Mouse (Mus musculus): ENCODE measurements around the gene Ubr2. TPM values are rescaled to one million over a fixed set of nuclear protein-coding genes. Genes with fewer than 3 reads are reported as not detected.

Ubr2 gene
- polyA plus RNA-seq, 1 experiment from 2014 or later: 7.0 TPM

GRCm38 (mm10) chr17:46890116-46890815, 120.1 kb downstream of the Ubr2 start, which contains the start of gene Tbcc:
Gene Tbcc (plus strand): TSS chr17:46890684.
- H3K27me3 ChIP-seq: no peaks in the 10 kb centered on the region
- H3K9me3 ChIP-seq (replicated peaks): no peaks in the 10 kb centered on the region
- H3K36me3 ChIP-seq: peaks cover 11% of the 10 kb centered on the region
- H3K4me1 ChIP-seq (replicated peaks): peaks cover 75% of the 10 kb centered on the region
- ATAC-seq (ENCODE audit: low read depth) (peak; percentile 89), DNase-seq (peak; percentile 94)
- peak within 1 kb of the TSS; percentile 100 for H3K4me2 ChIP-seq
- H3K27ac ChIP-seq: peak within 1 kb of the TSS; percentile 93
- WGBS (ENCODE audit: insufficient replicate concordance): under 1% methylated on average over 40 of the region's 40 CpGs
- H3K9ac ChIP-seq: peak within 1 kb of the TSS; percentile 94
- H3K4me3 ChIP-seq (replicated peaks): peak within 1 kb of the TSS; percentile 91

- no peaks in the 10 kb centered on the region for H3K9me3 ChIP-seq (replicated peaks)
- no peaks in the 10 kb centered on the region for H3K27me3 ChIP-seq
- peaks cover 11% of the 10 kb centered on the region for H3K36me3 ChIP-seq
- peak overlapping the region; percentile 93 for H3K27ac ChIP-seq
- H3K4me1 ChIP-seq (replicated peaks): peaks cover 82% of the 10 kb centered on the region
- ATAC-seq (ENCODE audit: low read depth) (peak; percentile 14), DNase-seq (peak; percentile 50)
- peak overlapping the region; percentile 82 for H3K9ac ChIP-seq
- H3K4me3 ChIP-seq (replicated peaks): peak overlapping the region; percentile 91
- H3K4me2 ChIP-seq: peak overlapping the region; percentile 99
- WGBS (ENCODE audit: insufficient replicate concordance): under 1% methylated on average over 44 of the region's 44 CpGs
Observed at GRCm38 (mm10) chr17:46889450-46890084, 120.8 kb downstream of the Ubr2 start.

GRCm38 (mm10) chr17:46888511-46889212, 121.7 kb downstream of the Ubr2 start:
- 22% methylated on average over 16 of the region's 16 CpGs for WGBS (ENCODE audit: insufficient replicate concordance)
- Histone ChIP-seq H3K9ac (peak overlapping the region; percentile 82), H3K36me3 (peaks cover 8% of the 10 kb centered on the region), H3K4me2 (peak overlapping the region; percentile 99), H3K27me3 (no peaks in the 10 kb centered on the region), H3K4me3 (replicated peaks) (peak overlapping the region; percentile 91), H3K27ac (peak overlapping the region; percentile 93), H3K9me3 (replicated peaks) (no peaks in the 10 kb centered on the region), H3K4me1 (replicated peaks) (peaks cover 88% of the 10 kb centered on the region)
- ATAC-seq (ENCODE audit: low read depth) (no peak), DNase-seq (peak; percentile 40)

- Histone ChIP-seq H3K9me3 (replicated peaks) (no peaks in the 10 kb centered on the region), H3K4me3 (replicated peaks) (peak overlapping the region; percentile 43), H3K4me2 (peak overlapping the region; percentile 70), H3K36me3 (no peaks in the 10 kb centered on the region), H3K27me3 (no peaks in the 10 kb centered on the region), H3K27ac (peak overlapping the region; percentile 79), H3K9ac (peak overlapping the region; percentile 58), H3K4me1 (replicated peaks) (peaks cover 84% of the 10 kb centered on the region)
- peak; percentile 57 for DNase-seq
- peak; percentile 48 for ATAC-seq (ENCODE audit: low read depth)
- 12% methylated on average over 17 of the region's 17 CpGs for WGBS (ENCODE audit: insufficient replicate concordance)
Observed at GRCm38 (mm10) chr17:46885910-46886643, 124.3 kb downstream of the Ubr2 start.

GRCm38 (mm10) chr17:46885218-46885909, 125.0 kb downstream of the Ubr2 start:
- DNase-seq: peak; percentile 30
- WGBS (ENCODE audit: insufficient replicate concordance): 35% methylated on average over 11 of the region's 11 CpGs
- H3K4me3 ChIP-seq (replicated peaks): peak overlapping the region; percentile 43
- peak overlapping the region; percentile 70 for H3K4me2 ChIP-seq
- peaks cover 83% of the 10 kb centered on the region for H3K4me1 ChIP-seq (replicated peaks)
- peak overlapping the region; percentile 79 for H3K27ac ChIP-seq
- no peaks in the 10 kb centered on the region for H3K36me3 ChIP-seq
- no peaks in the 10 kb centered on the region for H3K27me3 ChIP-seq
- peak overlapping the region; percentile 58 for H3K9ac ChIP-seq
- ATAC-seq (ENCODE audit: low read depth): peak; percentile 26; the same call in 1 of the 2 replicates
- H3K9me3 ChIP-seq (replicated peaks): no peaks in the 10 kb centered on the region

- peaks cover 85% of the 10 kb centered on the region for H3K4me1 ChIP-seq (replicated peaks)
- WGBS (ENCODE audit: insufficient replicate concordance): 72% methylated on average over 6 of the region's 6 CpGs
- no peak overlapping the region; the same call in 1 of the 2 replicates for H3K4me2 ChIP-seq
- H3K27me3 ChIP-seq: no peaks in the 10 kb centered on the region
- DNase-seq (no peak), ATAC-seq (ENCODE audit: low read depth) (no peak)
- no peak overlapping the region for H3K9ac ChIP-seq
- no peaks in the 10 kb centered on the region for H3K9me3 ChIP-seq (replicated peaks)
- H3K4me3 ChIP-seq (replicated peaks): no peak overlapping the region
- no peaks in the 10 kb centered on the region for H3K36me3 ChIP-seq
- peak overlapping the region; percentile 79 for H3K27ac ChIP-seq
Observed at GRCm38 (mm10) chr17:46884766-46885165, 125.6 kb downstream of the Ubr2 start.

GRCm38 (mm10) chr17:46883107-46883506, 127.2 kb downstream of the Ubr2 start:
- no peak overlapping the region for H3K27ac ChIP-seq
- DNase-seq: no peak
- H3K36me3 ChIP-seq: no peaks in the 10 kb centered on the region
- H3K4me3 ChIP-seq (replicated peaks): no peak overlapping the region
- no peak for ATAC-seq (ENCODE audit: low read depth)
- H3K27me3 ChIP-seq: no peaks in the 10 kb centered on the region
- 76% methylated on average over 9 of the region's 9 CpGs for WGBS (ENCODE audit: insufficient replicate concordance)
- no peak overlapping the region for H3K9ac ChIP-seq
- no peak overlapping the region for H3K4me2 ChIP-seq
- H3K4me1 ChIP-seq (replicated peaks): peaks cover 75% of the 10 kb centered on the region
- no peaks in the 10 kb centered on the region for H3K9me3 ChIP-seq (replicated peaks)

- no peak overlapping the region for H3K9ac ChIP-seq
- DNase-seq (no peak), ATAC-seq (ENCODE audit: low read depth) (no peak)
- WGBS (ENCODE audit: insufficient replicate concordance): 76% methylated on average over 6 of the region's 6 CpGs
- H3K4me2 ChIP-seq: no peak overlapping the region
- no peaks in the 10 kb centered on the region for H3K9me3 ChIP-seq (replicated peaks)
- H3K36me3 ChIP-seq: no peaks in the 10 kb centered on the region
- H3K4me3 ChIP-seq (replicated peaks): no peak overlapping the region
- no peak overlapping the region for H3K27ac ChIP-seq
- H3K27me3 ChIP-seq: no peaks in the 10 kb centered on the region
- peaks cover 63% of the 10 kb centered on the region for H3K4me1 ChIP-seq (replicated peaks)
Observed at GRCm38 (mm10) chr17:46881728-46882127, 128.6 kb downstream of the Ubr2 start.

GRCm38 (mm10) chr17:46880322-46880721, 130.0 kb downstream of the Ubr2 start:
- DNase-seq (no peak), ATAC-seq (ENCODE audit: low read depth) (no peak)
- no peak overlapping the region for H3K4me2 ChIP-seq
- no peak overlapping the region for H3K4me3 ChIP-seq (replicated peaks)
- WGBS (ENCODE audit: insufficient replicate concordance): 58% methylated on average over 2 of the region's 2 CpGs
- H3K9me3 ChIP-seq (replicated peaks): no peaks in the 10 kb centered on the region
- no peaks in the 10 kb centered on the region for H3K27me3 ChIP-seq
- peaks cover 50% of the 10 kb centered on the region for H3K4me1 ChIP-seq (replicated peaks)
- H3K36me3 ChIP-seq: no peaks in the 10 kb centered on the region
- no peak overlapping the region for H3K27ac ChIP-seq
- H3K9ac ChIP-seq: no peak overlapping the region

GRCm38 (mm10) chr17:46879841-46880311, 130.5 kb downstream of the Ubr2 start:
- no peak for ATAC-seq (ENCODE audit: low read depth)
- Histone ChIP-seq H3K4me1 (replicated peaks) (peaks cover 46% of the 10 kb centered on the region), H3K4me3 (replicated peaks) (no peak overlapping the region)

More at GRCm38 (mm10) chr17:46879841-46880311, 130.5 kb downstream of the Ubr2 start:
- Histone ChIP-seq H3K27me3 (no peaks in the 10 kb centered on the region), H3K4me2 (no peak overlapping the region), H3K27ac (no peak overlapping the region), H3K9me3 (replicated peaks) (no peaks in the 10 kb centered on the region), H3K9ac (no peak overlapping the region), H3K36me3 (no peaks in the 10 kb centered on the region)
- no peak for DNase-seq
- 56% methylated on average over 14 of the region's 14 CpGs for WGBS (ENCODE audit: insufficient replicate concordance)

All from liver, embryonic 13.5 days (tissue).